ENCODE assay signal across 15 mouse cellular contexts in the genomic region with DNA sequence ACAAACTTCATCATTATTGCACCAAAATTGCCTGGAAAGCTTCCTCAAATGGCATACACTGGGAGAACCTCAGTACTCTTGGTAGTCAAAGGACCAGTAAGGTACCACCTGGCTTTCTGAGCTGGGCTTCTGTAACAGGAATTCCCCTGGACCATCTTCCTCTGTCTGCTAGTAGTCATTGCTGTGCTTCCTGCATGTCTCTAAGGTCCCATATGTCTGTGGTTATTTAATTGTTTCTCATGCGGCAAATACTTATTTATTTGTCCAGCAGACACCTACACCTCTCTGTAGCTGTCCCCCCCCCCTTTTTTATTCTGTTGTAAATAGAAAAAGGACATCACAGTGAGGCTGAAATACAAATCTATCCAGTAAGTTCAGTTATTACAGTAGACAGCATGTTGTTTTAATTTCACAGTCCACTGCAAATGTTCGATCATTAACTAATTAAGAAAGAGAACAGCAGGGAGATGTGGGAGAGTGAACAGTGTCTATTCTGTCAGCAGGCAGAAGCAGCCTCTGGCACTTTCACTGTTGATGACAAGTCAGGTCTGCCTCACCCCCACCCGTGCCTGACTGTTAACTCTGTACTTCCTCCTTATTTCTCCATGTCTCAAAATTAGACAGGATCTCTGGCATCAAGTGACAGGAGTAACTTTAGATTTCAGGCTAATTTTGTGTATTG.
DNase-seq lines count a peak whose midpoint lies in the region; ATAC-seq lines count a peak whose summit lies in the region.
"Had no signal": no experiment of that assay in that cellular context is flagged by ENCODE, and none has a peak within 500 bp of the region (broad histone marks: within the 10 kb centered on the region; RNA-seq: fewer than 3 reads in every experiment).

No protein-coding gene starts in this region.

- H3K27me3 ChIP-seq in kidney, embryonic 16.5 days (ENCODE audit: insufficient read depth, low read length) = no peaks in the 10 kb centered on the region
- H3K27me3 ChIP-seq in hindbrain, embryonic 12.5 days = no peaks in the 10 kb centered on the region
- no peaks in the 10 kb centered on the region for H3K27me3 ChIP-seq in liver, embryonic 11.5 days (replicated peaks; ENCODE audit: control insufficient read depth, insufficient read depth, low read length)
- H3K27me3 ChIP-seq: limb, embryonic 13.5 days had no signal

- no peaks in the 10 kb centered on the region for H3K36me3 ChIP-seq in kidney, embryonic 16.5 days (ENCODE audit: insufficient read depth, low read length)
- no peaks in the 10 kb centered on the region for H3K36me3 ChIP-seq in hindbrain, embryonic 12.5 days
- H3K36me3 ChIP-seq in liver, embryonic 11.5 days (ENCODE audit: control insufficient read depth, insufficient read depth, low read length) = no peaks in the 10 kb centered on the region
- H3K36me3 ChIP-seq: limb, embryonic 13.5 days had no signal

- WGBS in kidney, embryonic 16.5 days = 58% methylated on average over 3 of the region's 3 CpGs
- WGBS in hindbrain, embryonic 12.5 days = 66% methylated on average over 3 of the region's 3 CpGs
- 80% methylated on average over 3 of the region's 3 CpGs for WGBS in liver, embryonic 11.5 days

- DNase-seq in cerebellum, postnatal 10 days = peak; percentile 58 to 62
- DNase-seq in cerebellum, adult 11-12 months = no peak
- no peak for DNase-seq in kidney, postnatal 25 days
- peak; percentile 4 to 10 for DNase-seq in layer of hippocampus, postnatal 36 days
- DNase-seq in spleen, adult 18-20 months = no peak
- no peak for DNase-seq in liver, embryonic 11.5 days (ENCODE audit: low spot score)
- DNase-seq: adrenal gland, postnatal 25 days; gastrocnemius, postnatal 25 days; lung, adult 18-20 months; right cerebral cortex, adult 18-20 months; thymus, adult 18-20 months had no signal

- H3K9me3 ChIP-seq in kidney, embryonic 16.5 days (ENCODE audit: low read length) = no peaks in the 10 kb centered on the region
- no peaks in the 10 kb centered on the region for H3K9me3 ChIP-seq in hindbrain, embryonic 12.5 days (replicated peaks)
- no peaks in the 10 kb centered on the region for H3K9me3 ChIP-seq in liver, embryonic 11.5 days (ENCODE audit: control insufficient read depth, low read length)
- H3K9me3 ChIP-seq: limb, embryonic 13.5 days had no signal

- no peak overlapping the region for H3K4me2 ChIP-seq in kidney, embryonic 16.5 days (replicated peaks; ENCODE audit: low read depth, low read length)
- no peak overlapping the region for H3K4me2 ChIP-seq in hindbrain, embryonic 12.5 days (replicated peaks)
- no peak overlapping the region for H3K4me2 ChIP-seq in liver, embryonic 11.5 days
- H3K4me2 ChIP-seq: limb, embryonic 13.5 days had no signal

- H3K9ac ChIP-seq in kidney, embryonic 16.5 days (replicated peaks; ENCODE audit: low read length) = no peak overlapping the region
- no peak overlapping the region for H3K9ac ChIP-seq in hindbrain, embryonic 12.5 days
- no peak overlapping the region for H3K9ac ChIP-seq in liver, embryonic 11.5 days (ENCODE audit: low read depth, low read length)
- H3K9ac ChIP-seq: limb, embryonic 13.5 days had no signal

- H3K27ac ChIP-seq in kidney, embryonic 16.5 days (ENCODE audit: low read length) = no peak overlapping the region
- H3K27ac ChIP-seq in hindbrain, embryonic 12.5 days = no peak overlapping the region
- H3K27ac ChIP-seq in liver, embryonic 11.5 days (ENCODE audit: low read depth, low read length) = no peak overlapping the region
- H3K27ac ChIP-seq: limb, embryonic 13.5 days had no signal

- H3K4me1 ChIP-seq in kidney, embryonic 16.5 days (ENCODE audit: insufficient read depth, low read length) = no peaks in the 10 kb centered on the region
- H3K4me1 ChIP-seq in hindbrain, embryonic 12.5 days = no peaks in the 10 kb centered on the region
- no peaks in the 10 kb centered on the region for H3K4me1 ChIP-seq in liver, embryonic 11.5 days (replicated peaks; ENCODE audit: control insufficient read depth, insufficient read depth, low read length)
- H3K4me1 ChIP-seq: limb, embryonic 13.5 days had no signal

- H3K4me3 ChIP-seq in kidney, embryonic 16.5 days (ENCODE audit: low read length) = no peak overlapping the region
- H3K4me3 ChIP-seq in hindbrain, embryonic 12.5 days = no peak overlapping the region
- H3K4me3 ChIP-seq in liver, embryonic 11.5 days (ENCODE audit: low read depth, low read length) = no peak overlapping the region
- H3K4me3 ChIP-seq: limb, embryonic 13.5 days had no signal

- peak; percentile 78; the same call in 1 of the 2 replicates for ATAC-seq in kidney, embryonic 16.5 days (ENCODE audit: low FRiP score, low TSS enrichment)
- ATAC-seq in hindbrain, embryonic 12.5 days (ENCODE audit: low FRiP score) = peak; percentile 82
- no peak for ATAC-seq in liver, embryonic 11.5 days (replicated peaks; ENCODE audit: low FRiP score)
- ATAC-seq: inflammation-experienced regulatory T-cells, adult 6 months had no signal

Comparison
In these comparisons a context has a peak if more than half of its experiments do, and no peak if none do; other contexts are left out.
1. DNase-seq: peak in cerebellum, postnatal 10 days (2 of 2) and layer of hippocampus, postnatal 36 days (2 of 2); none in cerebellum, adult 11-12 months (single experiment), kidney, postnatal 25 days (0 of 2), spleen, adult 18-20 months (0 of 2) and liver, embryonic 11.5 days (single experiment).